Comparison of ENCODE assay signal across 8 mouse cellular contexts in genomic region chrX:47913543-47913938, GRCm38 (mm10). TPM values are rescaled to one million over a fixed set of nuclear protein-coding genes. Genes with fewer than 3 reads are reported as not detected.
DNase-seq lines count a peak whose midpoint lies in the region; ATAC-seq lines count a peak whose summit lies in the region.
"Had no signal": no experiment of that assay in that cellular context is flagged by ENCODE, and none has a peak within 500 bp of the region (broad histone marks: within the 10 kb centered on the region; RNA-seq: fewer than 3 reads in every experiment).

No protein-coding gene starts in this region.

- H3K9me3 ChIP-seq in kidney, embryonic 14.5 days (ENCODE audit: control insufficient read depth, low read length), result no peaks in the 10 kb centered on the region
- H3K9me3 ChIP-seq in midbrain, embryonic 10.5 days (replicated peaks), result no peaks in the 10 kb centered on the region
- H3K9me3 ChIP-seq: G1E had no signal

- no peak overlapping the region for H3K9ac ChIP-seq in kidney, embryonic 14.5 days (ENCODE audit: low read depth, low read length)

- ATAC-seq in kidney, embryonic 14.5 days (ENCODE audit: low FRiP score, low TSS enrichment), result no peak
- ATAC-seq in granulocyte monocyte progenitor cell, adult 5-6 weeks (replicated peaks; ENCODE audit: poor library complexity, severe bottlenecking), result peak; percentile 10; the same call in 1 of the 2 replicates

- no peaks in the 10 kb centered on the region for H3K4me1 ChIP-seq in kidney, embryonic 14.5 days (ENCODE audit: control insufficient read depth, insufficient read depth, low read length)
- no peaks in the 10 kb centered on the region for H3K4me1 ChIP-seq in brown adipose tissue, adult 24 weeks (ENCODE audit: control insufficient read depth, insufficient read depth, insufficient read length, low read length)
- peaks cover 7% of the 10 kb centered on the region; the same call in 1 of the 2 replicates for H3K4me1 ChIP-seq in midbrain, embryonic 10.5 days

- H3K4me3 ChIP-seq in kidney, embryonic 14.5 days (ENCODE audit: low read length), result peak overlapping the region; percentile 62; the same call in 1 of the 2 replicates
- H3K4me3 ChIP-seq in brown adipose tissue, adult 24 weeks (ENCODE audit: insufficient read depth, low read depth, low read length), result peak overlapping the region; percentile 88; the same call in 1 of the 2 replicates
- H3K4me3 ChIP-seq in midbrain, embryonic 10.5 days, result peak overlapping the region; percentile 71; the same call in 1 of the 2 replicates

- WGBS in kidney, embryonic 14.5 days, result 68% methylated on average over 7 of the region's 7 CpGs
- 86% methylated on average over 7 of the region's 7 CpGs for WGBS in midbrain, embryonic 10.5 days

- no peak overlapping the region for H3K27ac ChIP-seq in kidney, embryonic 14.5 days (ENCODE audit: low read depth, low read length)
- H3K27ac ChIP-seq in brown adipose tissue, adult 24 weeks (replicated peaks; ENCODE audit: low read depth, low read length), result no peak overlapping the region
- no peak overlapping the region for H3K27ac ChIP-seq in midbrain, embryonic 10.5 days (replicated peaks)

- H3K27me3 ChIP-seq in kidney, embryonic 14.5 days (ENCODE audit: control insufficient read depth, insufficient read depth, low read length), result no peaks in the 10 kb centered on the region
- H3K27me3 ChIP-seq in midbrain, embryonic 10.5 days (ENCODE audit: low read depth, poor library complexity, severe bottlenecking), result no peaks in the 10 kb centered on the region

- no peaks in the 10 kb centered on the region for H3K36me3 ChIP-seq in kidney, embryonic 14.5 days (ENCODE audit: control insufficient read depth, insufficient read depth, low read length)
- H3K36me3 ChIP-seq in midbrain, embryonic 10.5 days, result no peaks in the 10 kb centered on the region
- H3K36me3 ChIP-seq: G1E had no signal

- no peak for DNase-seq in kidney, postnatal 10 days
- no peak for DNase-seq in midbrain, embryonic 10.5 days (ENCODE audit: low spot score)
- DNase-seq in testis, postnatal 14 days (ENCODE audit: low spot score), result no peak
- DNase-seq in spleen, postnatal 4 days (ENCODE audit: low spot score in 2 of 2), result no peak

- peak overlapping the region; percentile 51 for H3K4me2 ChIP-seq in kidney, embryonic 14.5 days (replicated peaks; ENCODE audit: low read depth, low read length)

RNA-seq across cellular contexts. Expression of gene Ocrl, which starts 1.4 kb away (rescaled TPM):
- 19.0 and 22.7 TPM in 2 replicates for polyA plus RNA-seq in kidney, embryonic 14.5 days (2014; fragmentation: Nextera tagmentation; extraction: Ambion mirVana)
- 9.1 and 9.3 TPM in 2 replicates for polyA plus RNA-seq in brown adipose tissue, adult 24 weeks (2012; ENCODE audit: insufficient read depth, insufficient read length, missing spikeins)
- 61.1 and 67.6 TPM in 2 replicates for total RNA-seq in granulocyte monocyte progenitor cell, adult 5-6 weeks (2014; fragmentation: Nextera tagmentation)
- 30.9 and 38.4 TPM in 2 replicates for total RNA-seq in granulocyte monocyte progenitor cell, adult 5-6 weeks (2017)
- 16.4 and 20.0 TPM in 2 replicates for polyA plus RNA-seq in midbrain, embryonic 10.5 days (2016; fragmentation: Nextera tagmentation; extraction: Ambion mirVana)
- total RNA-seq: G1E had no signal
- polyA plus RNA-seq: G1E had no signal

RNA-seq across cellular contexts. Expression of gene Smarca1, which starts 20.8 kb away (rescaled TPM):
- polyA plus RNA-seq in kidney, embryonic 14.5 days (2014; fragmentation: Nextera tagmentation; extraction: Ambion mirVana), result 16.4 and 23.8 TPM in 2 replicates
- polyA plus RNA-seq in brown adipose tissue, adult 24 weeks (2012; ENCODE audit: insufficient read depth, insufficient read length, missing spikeins), result 0.54 and 0.59 TPM in 2 replicates
- total RNA-seq in granulocyte monocyte progenitor cell, adult 5-6 weeks (2014; fragmentation: Nextera tagmentation), result not detected in 2 replicates
- total RNA-seq in granulocyte monocyte progenitor cell, adult 5-6 weeks (2017), result not detected in 2 replicates
- 15.8 and 20.1 TPM in 2 replicates for polyA plus RNA-seq in midbrain, embryonic 10.5 days (2016; fragmentation: Nextera tagmentation; extraction: Ambion mirVana)
- total RNA-seq: G1E had no signal
- polyA plus RNA-seq: G1E had no signal

Comparison
In these comparisons a context has a peak if more than half of its experiments do, and no peak if none do; other contexts are left out.
1. RNA of gene Smarca1, which starts 20.8 kb away (polyA plus RNA-seq): 16.4 to 23.8 TPM in kidney, embryonic 14.5 days and 15.8 to 20.1 TPM in midbrain, embryonic 10.5 days; 0.54 to 0.59 TPM in brown adipose tissue, adult 24 weeks; every median in the first group is over 10 times any median in the second.
2. Peak in every context shown above with its lines, with median percentiles within 50 percentile points of each other: H3K4me3 ChIP-seq.